Mouse (Mus musculus) thymus, adult 18-20 months (tissue): ENCODE results near the gene Fam3c.
"Not testable (repeated sequence)": the region's sequence is repeated elsewhere in the genome, so short reads cannot be mapped to it uniquely, and the experiment has no call there.

Experiments used
- DNase-seq, 2 experiments: peaks; one replicate each; pipeline ENCODE4 v3.0.0; 2022; ENCODE audit warnings: mixed read lengths in 2 of 2

Fam3c gene

GRCm38 (mm10) chr6:22289461-22290021 lies 66.5 kb downstream of the Fam3c start:
- no peak for DNase-seq

- DNase-seq = no peak
Measured at GRCm38 (mm10) chr6:22288737-22289460, 67.1 kb downstream of the Fam3c start.

GRCm38 (mm10) chr6:22288004-22288736 lies 67.9 kb downstream of the Fam3c start, which contains the start of gene Wnt16:
Gene Wnt16 (plus strand): TSS chr6:22288227.
- DNase-seq = no peak

- no peak for DNase-seq
Measured at GRCm38 (mm10) chr6:22282405-22282804, 73.6 kb downstream of the Fam3c start.

- DNase-seq = no peak
Measured at GRCm38 (mm10) chr6:22280217-22280861, 75.7 kb downstream of the Fam3c start.

GRCm38 (mm10) chr6:22277941-22278340 lies 78.1 kb downstream of the Fam3c start:
- DNase-seq = no peak

GRCm38 (mm10) chr6:22269840-22270521 lies 86.1 kb downstream of the Fam3c start:
- no peak for DNase-seq

GRCm38 (mm10) chr6:22268677-22269076 lies 87.4 kb downstream of the Fam3c start:
- no peak for DNase-seq

- no peak for DNase-seq
Measured at GRCm38 (mm10) chr6:22267807-22268667, 88.0 kb downstream of the Fam3c start.

- no peak for DNase-seq
Measured at GRCm38 (mm10) chr6:22266018-22266417, 90.0 kb downstream of the Fam3c start.

GRCm38 (mm10) chr6:22264094-22264493 lies 91.9 kb downstream of the Fam3c start:
- DNase-seq = not testable (repeated sequence)

- no peak for DNase-seq
Measured at GRCm38 (mm10) chr6:22262519-22262918, 93.5 kb downstream of the Fam3c start.

GRCm38 (mm10) chr6:22258784-22259183 lies 97.3 kb downstream of the Fam3c start:
- no peak for DNase-seq
